Mouse (Mus musculus) urinary bladder, postnatal 14 days (tissue): Measurements from ENCODE around the gene Nxph4.

ENCODE experiments used
- DNase-seq: peaks from one replicate; pipeline ENCODE4 v3.0.0; 2021; ENCODE audit warnings: low spot score

Gene Nxph4

DNA sequence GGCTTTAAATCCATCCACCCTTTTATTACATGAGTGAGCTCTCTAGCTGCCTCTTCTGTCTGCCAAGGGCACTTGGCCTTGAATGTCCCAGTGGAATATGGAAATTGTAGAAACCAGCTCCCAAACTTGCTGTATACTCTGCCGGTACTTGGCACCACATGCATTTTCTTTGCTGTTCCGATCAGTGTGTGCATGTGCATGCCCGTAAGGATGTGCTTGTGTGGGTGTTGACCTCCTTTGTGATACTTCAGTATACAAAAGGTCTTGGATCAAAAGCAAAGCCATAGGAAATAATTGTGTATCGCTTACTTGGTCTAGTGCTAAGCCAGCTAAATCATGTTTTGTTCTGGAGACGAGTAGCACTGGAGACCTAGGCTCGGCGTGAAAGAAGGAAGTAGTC is 45.5 kb downstream of the Nxph4 start:
- no peak for DNase-seq

DNA sequence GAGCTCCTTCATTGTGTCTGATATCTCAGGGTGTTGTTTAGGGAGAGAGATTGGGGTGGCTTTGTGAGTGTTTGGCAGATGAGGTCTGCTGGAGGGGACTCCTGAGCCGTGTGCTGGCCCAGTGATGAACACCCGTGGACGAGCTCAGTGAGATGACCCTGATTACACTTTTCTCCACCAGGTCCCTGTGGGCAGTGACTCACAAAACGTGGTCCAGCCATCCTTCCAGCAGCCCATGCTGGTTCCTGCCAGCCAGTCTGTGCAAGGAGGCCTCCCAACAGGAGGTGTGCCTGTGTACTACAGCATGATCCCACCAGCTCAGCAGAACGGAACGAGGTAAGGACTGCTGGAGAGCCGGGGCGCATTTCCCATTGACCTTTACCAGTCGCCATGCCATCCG is 49.1 kb downstream of the Nxph4 start:
- DNase-seq: no peak

DNA sequence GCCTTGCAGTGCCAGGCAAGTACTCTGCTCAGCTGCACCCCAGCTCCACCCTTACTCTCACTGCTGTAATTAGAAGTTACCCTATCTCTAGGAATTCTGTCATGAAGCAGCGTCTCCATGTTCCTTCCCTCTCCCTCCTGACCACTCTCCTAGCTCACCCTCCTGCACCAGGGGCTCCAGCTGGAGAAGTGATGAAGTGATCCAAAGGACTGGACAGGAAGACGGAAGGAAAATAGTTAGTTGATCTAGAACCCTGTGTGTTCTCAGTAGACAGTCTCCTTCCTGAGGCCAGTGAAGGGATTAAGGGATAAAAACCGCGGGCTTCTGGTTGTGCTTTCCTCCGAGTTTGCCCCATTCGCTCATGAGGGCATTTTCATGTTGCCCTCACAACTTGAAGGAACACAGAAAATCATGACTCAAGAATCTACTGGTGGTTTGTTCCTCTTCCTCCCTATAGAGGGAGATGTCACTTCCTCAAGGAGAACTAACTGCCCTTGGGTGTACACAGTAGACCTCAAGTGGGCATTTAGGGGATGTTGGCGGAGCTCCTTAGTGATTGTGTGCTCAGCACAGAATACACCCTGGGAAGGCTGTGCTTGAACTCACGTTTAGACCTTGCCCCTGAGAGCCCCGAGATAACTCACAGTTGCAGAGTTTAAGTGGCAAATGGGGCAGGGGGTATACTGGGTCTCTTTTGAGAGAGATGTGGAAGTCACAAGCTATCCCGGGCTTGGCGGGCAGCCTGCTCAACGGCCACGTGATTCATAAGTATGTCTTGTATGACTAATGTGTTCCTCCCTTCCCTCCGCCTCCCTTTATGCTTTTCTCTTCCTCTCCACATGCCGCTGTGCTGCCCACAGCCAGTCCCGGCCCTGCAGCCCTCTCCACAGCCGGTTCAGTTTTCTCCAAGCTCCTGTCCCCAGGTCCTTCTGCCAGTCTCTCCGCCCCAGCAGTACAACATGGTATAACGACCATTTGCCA is 53.2 kb downstream of the Nxph4 start:
- peak; percentile 72 for DNase-seq

DNA sequence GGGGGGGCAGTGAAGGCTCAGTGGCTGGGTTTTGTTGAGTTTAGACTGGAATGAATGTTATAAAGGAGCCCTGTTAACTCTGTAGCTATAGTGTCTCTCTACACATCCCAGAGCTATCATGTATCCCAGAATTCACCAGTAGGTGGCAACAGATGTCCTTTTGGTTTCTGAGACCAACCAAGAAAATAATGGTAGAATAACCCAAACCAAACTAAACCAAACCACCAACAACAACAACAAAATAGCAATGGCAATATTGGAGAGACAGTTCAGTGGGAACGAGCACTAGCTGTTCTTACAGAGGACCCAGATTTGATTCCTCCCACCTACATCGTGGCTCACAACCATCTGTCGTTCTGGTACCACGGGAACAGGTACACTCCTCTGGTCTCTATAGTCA is 55.2 kb downstream of the Nxph4 start:
- DNase-seq: no peak

DNA sequence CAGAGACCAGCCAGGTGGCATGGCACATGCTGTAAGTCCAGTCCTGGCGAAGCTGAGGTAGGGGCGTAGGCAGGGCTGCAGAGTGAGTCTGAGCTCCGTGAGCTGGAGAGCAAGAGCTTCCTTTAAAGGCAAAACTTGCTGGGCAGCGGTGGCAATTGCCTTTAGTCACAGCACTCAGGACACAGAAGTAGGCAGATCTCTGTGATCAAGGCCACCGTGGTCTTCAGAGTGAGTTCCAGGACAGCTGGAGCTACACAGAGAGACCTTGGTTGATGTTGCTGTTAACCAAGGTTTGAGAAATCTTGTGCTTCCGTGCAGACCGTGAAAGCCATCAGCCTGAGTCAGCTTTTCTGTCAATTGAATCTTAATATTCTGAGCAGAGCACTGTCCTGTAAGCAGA is 57.1 kb downstream of the Nxph4 start:
- DNase-seq: no peak

DNA sequence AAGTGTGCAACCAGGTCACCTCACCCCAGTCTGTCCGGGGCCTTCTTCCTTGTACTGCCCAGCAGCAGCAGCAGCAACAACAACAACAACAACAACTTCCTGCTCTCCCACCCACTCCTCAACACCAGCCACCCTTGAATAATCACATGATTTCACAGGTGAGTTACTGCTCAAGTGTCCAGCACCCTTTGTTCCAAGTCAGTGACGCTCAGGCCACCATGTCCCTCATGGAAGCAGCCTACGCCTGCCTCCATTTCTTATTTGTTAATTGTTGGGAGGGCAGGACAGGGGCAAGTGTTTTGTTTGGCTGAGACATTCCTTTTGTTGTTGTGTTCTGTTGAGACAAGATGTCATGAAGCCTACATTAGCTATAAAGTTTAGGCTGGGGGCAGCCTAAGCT is 57.8 kb downstream of the Nxph4 start:
- no peak for DNase-seq
